Mouse (Mus musculus): ENCODE measurements at regions not wholly inside any gene's neighbourhood (a gene's known extent, or its start where the extent isn't known, plus 50 kb on each side); places are given as distances from the start of the nearest gene placed in this dataset.

GRCm38 (mm10) chr13:107910125-107910524, 134.1 kb upstream of the Smim15 start:
- Histone ChIP-seq H3K79me2 (ENCODE audit: control insufficient read depth, insufficient read depth, low read length, poor library complexity) (no peaks in the 10 kb centered on the region), H3K36me3 (ENCODE audit: control insufficient read depth in 1 of 2, insufficient read depth in 2 of 2, low read length in 2 of 2) (no peaks in the 10 kb centered on the region), H3K9ac (ENCODE audit: control insufficient read depth, low read depth, low read length, poor library complexity, severe bottlenecking) (no peak overlapping the region), H3K27me3 (ENCODE audit: control insufficient read depth in 1 of 2, insufficient read depth in 2 of 2, low read length in 2 of 2) (peaks cover 18 to 34% of the 10 kb centered on the region in 2 experiments), H3K9me3 (replicated peaks; ENCODE audit: insufficient read depth, low read length) (no peaks in the 10 kb centered on the region), H3K27ac (ENCODE audit: control insufficient read depth, low read depth, low read length) (no peak overlapping the region), H3K4me1 (ENCODE audit: control insufficient read depth in 1 of 2, insufficient read depth in 2 of 2, low read length in 2 of 2) (no peaks in the 10 kb centered on the region), H3K4me3 (ENCODE audit: control insufficient read depth in 1 of 2, insufficient read depth in 1 of 2, low read depth in 2 of 2, low read length in 2 of 2) (no peak overlapping the region)
- DNase-seq (ENCODE audit: low read depth, low spot score), result no peak
- TF ChIP-seq ZC3H11A (IDR thresholded peaks at IDR 0.05; ENCODE audit: low read depth, low read length) (no peak), POLR2AphosphoS5 (IDR thresholded peaks at IDR 0.05; ENCODE audit: borderline replicate concordance, low read depth, low read length) (no peak), SMC3 (IDR thresholded peaks at IDR 0.05; ENCODE audit: low read depth, low read length) (no peak), HCFC1 (IDR thresholded peaks at IDR 0.05; ENCODE audit: low read depth, low read length) (no peak), MYC (IDR thresholded peaks at IDR 0.05; ENCODE audit: low read depth, low read length) (no peak), JUND (IDR thresholded peaks at IDR 0.05; ENCODE audit: low read depth, low read length) (no peak), MXI1 (IDR thresholded peaks at IDR 0.05; ENCODE audit: low read depth, low read length) (no peak), MAZ (IDR thresholded peaks at IDR 0.05; ENCODE audit: low read depth, low read length) (no peak), CHD1 (IDR thresholded peaks at IDR 0.05; ENCODE audit: low read depth, low read length) (no peak), ELF1 (IDR thresholded peaks at IDR 0.05; ENCODE audit: low read depth, low read length) (no peak), E2F4 (IDR thresholded peaks at IDR 0.05; ENCODE audit: borderline replicate concordance, low read depth, low read length) (no peak), CTCF (IDR thresholded peaks at IDR 0.05 in 2 of 3, conservative IDR thresholded peaks at IDR 0.05 in 1 of 3; ENCODE audit: control insufficient read depth in 1 of 3, insufficient read depth in 1 of 3, low read depth in 2 of 3, low read length in 3 of 3, poor library complexity in 1 of 3, severe bottlenecking in 1 of 3) (no peak), TCF12 (IDR thresholded peaks at IDR 0.05; ENCODE audit: low read depth, low read length) (no peak)

GRCm38 (mm10) chr13:107909343-107910067, 134.7 kb upstream of the Smim15 start:
- Histone ChIP-seq H3K4me3 (ENCODE audit: control insufficient read depth in 1 of 2, insufficient read depth in 1 of 2, low read depth in 2 of 2, low read length in 2 of 2) (no peak overlapping the region), H3K4me1 (ENCODE audit: control insufficient read depth in 1 of 2, insufficient read depth in 2 of 2, low read length in 2 of 2) (peaks cover 0 to 1% of the 10 kb centered on the region in 2 experiments; a peak in 1 of 4 replicates), H3K27me3 (ENCODE audit: control insufficient read depth in 1 of 2, insufficient read depth in 2 of 2, low read length in 2 of 2) (peaks cover 19 to 34% of the 10 kb centered on the region in 2 experiments), H3K9ac (ENCODE audit: control insufficient read depth, low read depth, low read length, poor library complexity, severe bottlenecking) (no peak overlapping the region), H3K36me3 (ENCODE audit: control insufficient read depth in 1 of 2, insufficient read depth in 2 of 2, low read length in 2 of 2) (no peaks in the 10 kb centered on the region), H3K79me2 (ENCODE audit: control insufficient read depth, insufficient read depth, low read length, poor library complexity) (no peaks in the 10 kb centered on the region), H3K27ac (ENCODE audit: control insufficient read depth, low read depth, low read length) (no peak overlapping the region), H3K9me3 (replicated peaks; ENCODE audit: insufficient read depth, low read length) (no peaks in the 10 kb centered on the region)
- no peak for DNase-seq (ENCODE audit: low read depth, low spot score)
- no peak for TF ChIP-seq HCFC1 (IDR thresholded peaks at IDR 0.05; ENCODE audit: low read depth, low read length)
- no peak for TF ChIP-seq MXI1 (IDR thresholded peaks at IDR 0.05; ENCODE audit: low read depth, low read length)
- TF ChIP-seq CTCF (IDR thresholded peaks at IDR 0.05 in 2 of 3, conservative IDR thresholded peaks at IDR 0.05 in 1 of 3; ENCODE audit: control insufficient read depth in 1 of 3, insufficient read depth in 1 of 3, low read depth in 2 of 3, low read length in 3 of 3, poor library complexity in 1 of 3, severe bottlenecking in 1 of 3), result no peak
- no peak for TF ChIP-seq TBP (IDR thresholded peaks at IDR 0.05; ENCODE audit: low read depth, low read length)
- no peak for TF ChIP-seq POLR2A (IDR thresholded peaks at IDR 0.05; ENCODE audit: control insufficient read depth in 1 of 2, insufficient read depth in 1 of 2, low read depth in 1 of 2, low read length in 2 of 2, poor library complexity in 1 of 2)
- no peak for TF ChIP-seq CHD2 (IDR thresholded peaks at IDR 0.05; ENCODE audit: low read length)
